Comparison of ENCODE assay signal across 9 mouse cellular contexts in the genomic region with DNA sequence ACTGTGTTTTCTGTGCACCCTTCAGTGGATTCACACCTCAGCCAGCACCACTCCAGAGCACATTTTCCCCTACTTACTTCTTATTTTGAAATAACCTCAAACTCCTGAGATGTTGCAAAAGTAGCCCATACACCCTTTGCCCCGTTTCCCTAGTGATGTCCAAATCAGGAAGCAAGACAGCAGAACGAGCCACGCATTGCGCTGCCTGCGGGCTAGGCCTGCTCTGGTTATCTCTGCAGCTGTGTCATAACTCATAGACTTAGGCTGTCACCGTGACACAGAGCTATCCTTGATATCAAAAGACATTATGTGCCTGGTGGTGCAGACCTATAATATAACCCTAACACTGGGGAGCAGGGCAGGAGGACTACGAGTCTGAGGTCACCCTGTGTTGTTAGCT. TPM values are rescaled to one million over a fixed set of nuclear protein-coding genes. Genes with fewer than 3 reads are reported as not detected.
A peak's percentile ranks its signal among the peaks of the same experiment; 100 is the strongest.
DNase-seq lines count a peak whose midpoint lies in the region; ATAC-seq and TF ChIP-seq lines count a peak whose summit lies in the region.
"Had no signal": no experiment of that assay in that cellular context is flagged by ENCODE, and none has a peak within 500 bp of the region (broad histone marks: within the 10 kb centered on the region; RNA-seq: fewer than 3 reads in every experiment).

No protein-coding gene starts in this region.

- H3K36me3 ChIP-seq in lung, postnatal 0 days (ENCODE audit: insufficient read depth, low read length) = peaks cover 18% of the 10 kb centered on the region; the same call in 1 of the 2 replicates
- peaks cover 40% of the 10 kb centered on the region for H3K36me3 ChIP-seq in liver, embryonic 13.5 days
- peaks cover 25% of the 10 kb centered on the region for H3K36me3 ChIP-seq in small intestine, adult 2 months (ENCODE audit: control insufficient read depth, insufficient read depth, low read length)
- H3K36me3 ChIP-seq in hindbrain, embryonic 12.5 days = peaks cover 30% of the 10 kb centered on the region

- no peak for ATAC-seq in lung, postnatal 0 days
- ATAC-seq in liver, embryonic 13.5 days (ENCODE audit: low read depth) = peak; percentile 63
- no peak for ATAC-seq in hindbrain, embryonic 12.5 days (ENCODE audit: low FRiP score)

- H3K27ac ChIP-seq in lung, postnatal 0 days (ENCODE audit: low read length) = no peak overlapping the region
- peak overlapping the region; percentile 98 for H3K27ac ChIP-seq in liver, embryonic 13.5 days
- H3K27ac ChIP-seq in small intestine, adult 2 months (ENCODE audit: insufficient read depth, low read depth, low read length) = peak overlapping the region; percentile 14; the same call in 1 of the 2 replicates
- no peak overlapping the region for H3K27ac ChIP-seq in hindbrain, embryonic 12.5 days
- H3K27ac ChIP-seq: gastrocnemius, adult 2 months had no signal

- H3K4me3 ChIP-seq in lung, postnatal 0 days (ENCODE audit: low read depth, low read length) = no peak overlapping the region
- H3K4me3 ChIP-seq in lung, adult 2 months (replicated peaks; ENCODE audit: extremely low read depth, low read depth, low read length) = no peak overlapping the region
- H3K4me3 ChIP-seq in liver, embryonic 13.5 days (replicated peaks) = peak overlapping the region; percentile 79
- H3K4me3 ChIP-seq in small intestine, adult 2 months (ENCODE audit: low read depth, low read length) = no peak overlapping the region
- no peak overlapping the region for H3K4me3 ChIP-seq in hindbrain, embryonic 12.5 days
- H3K4me3 ChIP-seq: gastrocnemius, adult 2 months had no signal

- H3K4me1 ChIP-seq in lung, postnatal 0 days (ENCODE audit: insufficient read depth, low read depth, low read length) = peaks cover 8% of the 10 kb centered on the region; the same call in 1 of the 2 replicates
- peaks cover 7% of the 10 kb centered on the region; the same call in 1 of the 2 replicates for H3K4me1 ChIP-seq in lung, adult 2 months (ENCODE audit: control insufficient read depth, insufficient read depth, low read length)
- H3K4me1 ChIP-seq in liver, embryonic 13.5 days (replicated peaks) = peaks cover 58% of the 10 kb centered on the region
- peaks cover 17% of the 10 kb centered on the region for H3K4me1 ChIP-seq in small intestine, adult 2 months (ENCODE audit: control insufficient read depth, insufficient read depth, insufficient read length, low read length)
- H3K4me1 ChIP-seq in hindbrain, embryonic 12.5 days = peaks cover 12% of the 10 kb centered on the region

- H3K9ac ChIP-seq in lung, postnatal 0 days (replicated peaks; ENCODE audit: low read depth) = no peak overlapping the region
- H3K9ac ChIP-seq in liver, embryonic 13.5 days = peak overlapping the region; percentile 86
- H3K9ac ChIP-seq in hindbrain, embryonic 12.5 days = no peak overlapping the region

- TF ChIP-seq POLR2A in lung, adult 2 months (IDR thresholded peaks at IDR 0.05; ENCODE audit: borderline replicate concordance, extremely low read depth, low read depth, low read length) = no peak
- TF ChIP-seq POLR2A in small intestine, adult 2 months (IDR thresholded peaks at IDR 0.05; ENCODE audit: low read depth, low read length) = no peak

- TF ChIP-seq CTCF in lung, postnatal 0 days (IDR thresholded peaks at IDR 0.05) = no peak
- no peak for TF ChIP-seq CTCF in lung, adult 2 months (IDR thresholded peaks at IDR 0.05; ENCODE audit: insufficient read depth, low read length)
- TF ChIP-seq CTCF in small intestine, adult 2 months (IDR thresholded peaks at IDR 0.05; ENCODE audit: extremely low read depth, insufficient read length, insufficient replicate concordance, low read depth, low read length) = no peak

- no peaks in the 10 kb centered on the region for H3K27me3 ChIP-seq in lung, postnatal 0 days (replicated peaks; ENCODE audit: insufficient read depth, low read length)
- no peaks in the 10 kb centered on the region for H3K27me3 ChIP-seq in liver, embryonic 13.5 days
- no peaks in the 10 kb centered on the region for H3K27me3 ChIP-seq in small intestine, adult 2 months (ENCODE audit: control insufficient read depth, insufficient read depth, low read length)
- H3K27me3 ChIP-seq in hindbrain, embryonic 12.5 days = peaks cover 3% of the 10 kb centered on the region; the same call in 1 of the 2 replicates

- peak; percentile 56 for DNase-seq in lung, postnatal 0 days (ENCODE audit: low spot score)
- DNase-seq in lung, adult 2 months = no peak
- DNase-seq in c-Kit-negative CD71-positive TER-119-positive erythroid progenitor cells, embryonic 14.5 days (ENCODE audit: low read depth, low spot score) = peak; percentile 67
- peak; percentile 75 for DNase-seq in liver, embryonic 13.5 days
- DNase-seq in thymus, adult 18-20 months = no peak
- DNase-seq in retina, postnatal 1 day = no peak

- no peaks in the 10 kb centered on the region for H3K9me3 ChIP-seq in lung, postnatal 0 days (ENCODE audit: low read length)
- no peaks in the 10 kb centered on the region for H3K9me3 ChIP-seq in liver, embryonic 13.5 days (replicated peaks)
- no peaks in the 10 kb centered on the region for H3K9me3 ChIP-seq in hindbrain, embryonic 12.5 days (replicated peaks)

- WGBS in lung, postnatal 0 days = 68% methylated on average over 7 of the region's 7 CpGs
- WGBS in lung, adult 2 months = 72% methylated on average over 7 of the region's 7 CpGs
- 19% methylated on average over 7 of the region's 7 CpGs for WGBS in liver, embryonic 13.5 days (ENCODE audit: insufficient replicate concordance)
- 26% methylated on average over 7 of the region's 7 CpGs for WGBS in small intestine, adult 2 months
- 91% methylated on average over 7 of the region's 7 CpGs for whole genome bisulfite sequencing in hindbrain, embryonic 12.5 days

- TF ChIP-seq EP300 in lung, postnatal 0 days (IDR thresholded peaks at IDR 0.05) = no peak

- H3K4me2 ChIP-seq in lung, postnatal 0 days (replicated peaks; ENCODE audit: low read depth, low read length) = no peak overlapping the region
- peak overlapping the region; percentile 93 for H3K4me2 ChIP-seq in liver, embryonic 13.5 days
- no peak overlapping the region for H3K4me2 ChIP-seq in hindbrain, embryonic 12.5 days (replicated peaks)

RNA-seq across cellular contexts. Expression of gene Taldo1, which starts 2.2 kb away (rescaled TPM):
- polyA plus RNA-seq in lung, postnatal 0 days (2015; fragmentation: Nextera tagmentation; extraction: Ambion mirVana) = 260 and 276 TPM in 2 replicates
- polyA plus RNA-seq in lung, adult 2 months (2012; rRNA removed) = 145 and 204 TPM in 2 replicates
- 518 and 542 TPM in 2 replicates for polyA plus RNA-seq in liver, embryonic 13.5 days (2015; fragmentation: Nextera tagmentation; extraction: Ambion mirVana)
- 191 and 473 TPM in 2 replicates for polyA plus RNA-seq in small intestine, adult 2 months (2012; rRNA removed)
- polyA plus RNA-seq in hindbrain, embryonic 12.5 days (2016; fragmentation: Nextera tagmentation; extraction: Ambion mirVana) = 352 and 355 TPM in 2 replicates

RNA-seq across cellular contexts. Expression of gene Gatd1, which starts 19.8 kb away (rescaled TPM):
- polyA plus RNA-seq in lung, postnatal 0 days (2015; fragmentation: Nextera tagmentation; extraction: Ambion mirVana) = 49.8 and 52.3 TPM in 2 replicates
- polyA plus RNA-seq in lung, adult 2 months (2012; rRNA removed) = 57.1 and 64.8 TPM in 2 replicates
- 18.1 and 18.3 TPM in 2 replicates for polyA plus RNA-seq in liver, embryonic 13.5 days (2015; fragmentation: Nextera tagmentation; extraction: Ambion mirVana)
- polyA plus RNA-seq in small intestine, adult 2 months (2012; rRNA removed) = 23.8 and 48.4 TPM in 2 replicates
- 52.2 and 54.1 TPM in 2 replicates for polyA plus RNA-seq in hindbrain, embryonic 12.5 days (2016; fragmentation: Nextera tagmentation; extraction: Ambion mirVana)

RNA-seq across cellular contexts. Expression of gene Cend1, which starts 35.1 kb away (rescaled TPM):
- 0.25 TPM in 2 replicates for polyA plus RNA-seq in lung, postnatal 0 days (2015; fragmentation: Nextera tagmentation; extraction: Ambion mirVana)
- 0.38 and 0.56 TPM in 2 replicates for polyA plus RNA-seq in lung, adult 2 months (2012; rRNA removed)
- 0.10 and 0.14 TPM in 2 replicates for polyA plus RNA-seq in liver, embryonic 13.5 days (2015; fragmentation: Nextera tagmentation; extraction: Ambion mirVana)
- polyA plus RNA-seq in small intestine, adult 2 months (2012; rRNA removed) = 0.84 and 1.0 TPM in 2 replicates
- polyA plus RNA-seq in hindbrain, embryonic 12.5 days (2016; fragmentation: Nextera tagmentation; extraction: Ambion mirVana) = 27.9 and 30.9 TPM in 2 replicates

RNA-seq across cellular contexts. Expression of gene Slc25a22, which starts 43.5 kb away (rescaled TPM):
- polyA plus RNA-seq in lung, postnatal 0 days (2015; fragmentation: Nextera tagmentation; extraction: Ambion mirVana) = 9.8 and 12.3 TPM in 2 replicates
- polyA plus RNA-seq in lung, adult 2 months (2012; rRNA removed) = 47.3 and 48.6 TPM in 2 replicates
- polyA plus RNA-seq in liver, embryonic 13.5 days (2015; fragmentation: Nextera tagmentation; extraction: Ambion mirVana) = 16.6 and 20.4 TPM in 2 replicates
- 104 and 488 TPM in 2 replicates for polyA plus RNA-seq in small intestine, adult 2 months (2012; rRNA removed)
- polyA plus RNA-seq in hindbrain, embryonic 12.5 days (2016; fragmentation: Nextera tagmentation; extraction: Ambion mirVana) = 54.8 and 62.1 TPM in 2 replicates

RNA-seq across cellular contexts. Expression of gene Pidd1, which starts 49.7 kb away (rescaled TPM):
- 1.7 and 1.8 TPM in 2 replicates for polyA plus RNA-seq in lung, postnatal 0 days (2015; fragmentation: Nextera tagmentation; extraction: Ambion mirVana)
- polyA plus RNA-seq in lung, adult 2 months (2012; rRNA removed) = 6.7 and 7.1 TPM in 2 replicates
- polyA plus RNA-seq in liver, embryonic 13.5 days (2015; fragmentation: Nextera tagmentation; extraction: Ambion mirVana) = 10.9 and 11.4 TPM in 2 replicates
- polyA plus RNA-seq in small intestine, adult 2 months (2012; rRNA removed) = 5.8 and 13.9 TPM in 2 replicates
- 10.8 and 11.6 TPM in 2 replicates for polyA plus RNA-seq in hindbrain, embryonic 12.5 days (2016; fragmentation: Nextera tagmentation; extraction: Ambion mirVana)

Comparison
In these comparisons a context has a peak if more than half of its experiments do, and no peak if none do; other contexts are left out.
1. DNase-seq: peak in lung, postnatal 0 days (single experiment), c-Kit-negative CD71-positive TER-119-positive erythroid progenitor cells, embryonic 14.5 days (single experiment) and liver, embryonic 13.5 days (single experiment); none in lung, adult 2 months (single experiment), thymus, adult 18-20 months (0 of 2) and retina, postnatal 1 day (single experiment).
2. H3K27ac ChIP-seq: peak in liver, embryonic 13.5 days (single experiment) and small intestine, adult 2 months (single experiment); none in lung, postnatal 0 days (single experiment) and hindbrain, embryonic 12.5 days (single experiment).
3. RNA of gene Cend1, which starts 35.1 kb away (polyA plus RNA-seq): 27.9 to 30.9 TPM in hindbrain, embryonic 12.5 days; 0.84 to 1.0 TPM in small intestine, adult 2 months, 0.38 to 0.56 TPM in lung, adult 2 months, 0.25 TPM in lung, postnatal 0 days and 0.10 to 0.14 TPM in liver, embryonic 13.5 days; every median in the first group is over 10 times any median in the second.